Mouse (Mus musculus): ENCODE results near the gene Ecm1. TPM values are rescaled to one million over a fixed set of nuclear protein-coding genes. Genes with fewer than 3 reads are reported as not detected.

Gene Ecm1
- 8.7 and 11.7 TPM in 2 replicates for polyA plus RNA-seq (2012; rRNA removed)

DNA sequence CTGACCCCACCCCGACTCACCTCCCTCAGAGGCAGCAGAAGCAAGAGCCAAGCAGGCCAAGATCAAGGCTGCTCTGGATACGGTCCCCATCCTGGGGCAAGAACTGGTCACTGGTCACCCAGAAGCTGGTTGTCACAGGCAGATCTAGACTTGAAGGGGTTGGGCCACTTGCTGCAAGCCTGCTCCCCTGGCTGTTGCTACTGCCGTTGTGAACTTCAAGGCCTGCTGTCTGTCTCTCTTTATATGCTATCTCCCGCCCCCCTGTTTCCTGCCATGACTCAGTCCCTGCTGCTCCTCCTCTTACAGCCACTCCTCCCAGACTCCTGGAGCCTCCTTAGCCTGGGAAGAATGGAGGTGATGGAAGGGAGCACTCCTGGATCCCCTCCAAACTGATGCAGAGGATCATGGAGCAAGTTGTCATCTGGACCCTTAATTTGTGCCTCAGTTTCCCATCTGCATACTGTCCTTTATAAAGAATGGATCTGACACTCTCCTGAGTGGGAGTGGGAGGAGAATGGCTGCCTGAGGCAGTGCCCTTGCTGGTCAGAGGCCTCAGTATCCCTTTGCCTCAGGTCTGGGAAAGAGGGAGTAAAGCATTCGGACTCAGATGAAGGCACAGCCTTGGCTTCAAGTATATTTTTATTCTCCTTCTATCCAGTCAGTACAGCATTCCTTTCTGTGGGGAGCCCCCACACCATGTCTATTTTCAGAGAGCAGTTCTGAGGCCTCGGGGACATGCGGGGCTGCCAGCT is at the start of gene Ecm1:
Gene Ecm1 (minus strand): TSS at position 217 of the 752 bp plus-strand sequence.

DNA sequence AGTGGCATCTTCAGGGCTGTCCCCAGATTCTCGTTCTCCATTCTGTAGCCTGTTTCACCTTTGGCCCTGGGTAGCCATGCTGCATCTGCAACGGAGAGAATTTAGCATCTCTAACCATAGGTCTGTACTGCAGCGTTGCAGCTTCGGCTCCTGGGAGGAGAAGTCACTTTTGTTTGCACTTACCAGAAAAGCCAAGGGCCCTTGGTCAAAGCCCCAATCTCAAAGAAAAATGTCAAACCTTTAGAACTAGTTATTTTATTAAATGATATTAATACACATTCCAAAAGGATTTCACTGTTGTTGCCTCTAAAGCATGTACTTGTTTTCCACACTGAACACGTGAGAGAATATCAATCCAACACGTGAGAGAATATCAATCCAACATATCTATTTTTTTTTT is 20.7 kb upstream of the Ecm1 start, which contains the start of gene Tars2:
Gene Tars2 (minus strand): TSS at position 101 of the 400 bp plus-strand sequence.

DNA sequence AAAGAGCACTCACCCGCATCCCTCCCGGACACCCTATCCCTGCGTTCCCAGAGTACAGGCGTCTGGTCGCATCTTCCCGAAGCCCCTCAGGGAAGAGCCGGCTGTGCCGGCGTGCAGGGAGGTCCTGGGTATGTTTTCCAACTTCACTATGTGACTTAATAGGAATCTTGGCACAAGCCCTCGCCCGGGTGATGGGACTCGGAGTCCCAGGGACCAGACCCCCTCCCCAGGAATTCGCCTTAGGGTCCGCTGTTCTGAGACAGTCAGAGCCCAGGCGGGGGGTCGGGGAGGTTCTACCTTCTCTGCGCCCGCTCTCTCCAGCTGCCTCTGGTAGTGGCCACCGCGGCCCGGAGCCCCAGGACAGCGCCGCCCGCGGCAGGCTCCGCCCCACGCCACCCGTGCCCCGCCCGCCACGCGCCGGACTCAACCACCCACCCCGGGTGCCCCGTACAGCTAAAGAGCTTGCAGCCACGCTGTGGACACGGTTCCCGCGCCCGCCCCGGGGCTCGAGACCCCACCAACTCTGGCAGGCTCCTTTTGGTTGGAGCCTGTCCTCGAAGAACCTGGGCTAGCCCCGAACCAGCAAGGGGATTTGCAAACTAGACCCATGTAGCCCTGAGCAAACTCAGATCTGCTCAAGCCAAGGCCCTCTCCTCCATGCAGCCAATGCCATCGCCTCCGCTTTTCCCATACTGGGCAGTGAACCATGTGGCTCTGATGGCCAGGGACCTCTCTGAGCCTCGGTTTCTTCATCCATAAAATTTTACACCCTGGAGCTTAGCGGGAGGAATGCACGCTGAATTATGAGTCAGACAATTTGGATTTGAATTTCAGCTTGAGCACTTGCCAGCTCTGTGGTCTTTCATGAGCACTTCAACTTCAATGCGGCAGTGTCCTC is 51.6 kb downstream of the Ecm1 start, which contains the start of gene Adamtsl4:
Gene Adamtsl4 (minus strand): TSS at position 394 of the 898 bp plus-strand sequence.

Other genes starting within 250 kb of the Ecm1 start
- 1.0 and 1.7 TPM in 2 replicates for gene Ctsk, start 240.3 kb downstream of the Ecm1 start, polyA plus RNA-seq (2012; rRNA removed)
- gene Ctss, start 212.8 kb downstream of the Ecm1 start, polyA plus RNA-seq (2012; rRNA removed): 17.6 and 20.8 TPM in 2 replicates
- not detected in 2 replicates for gene Hormad1, start 179.9 kb downstream of the Ecm1 start, polyA plus RNA-seq (2012; rRNA removed)
- gene Golph3l, start 150.6 kb downstream of the Ecm1 start, polyA plus RNA-seq (2012; rRNA removed): 17.0 and 19.4 TPM in 2 replicates
- gene Ensa, start 114.6 kb downstream of the Ecm1 start, polyA plus RNA-seq (2012; rRNA removed): 15.2 and 18.1 TPM in 2 replicates
- gene Mcl1, start 80.8 kb downstream of the Ecm1 start, polyA plus RNA-seq (2012; rRNA removed): 33.0 and 38.9 TPM in 2 replicates
- gene Adamtsl4, start 51.7 kb downstream of the Ecm1 start, polyA plus RNA-seq (2012; rRNA removed): 0.15 and 0.20 TPM in 2 replicates
- gene Tars2, start 20.6 kb upstream of the Ecm1 start, polyA plus RNA-seq (2012; rRNA removed): 19.5 and 21.1 TPM in 2 replicates
- 5.4 and 6.3 TPM in 2 replicates for gene Rprd2, start 79.3 kb upstream of the Ecm1 start, polyA plus RNA-seq (2012; rRNA removed)
- 21.3 and 23.1 TPM in 2 replicates for gene Prpf3, start 116.3 kb upstream of the Ecm1 start, polyA plus RNA-seq (2012; rRNA removed)
- 117 and 132 TPM in 2 replicates for gene Mrps21, start 131.9 kb upstream of the Ecm1 start, polyA plus RNA-seq (2012; rRNA removed)
- 0.50 and 0.76 TPM in 2 replicates for gene Ciart, start 142.7 kb upstream of the Ecm1 start, polyA plus RNA-seq (2012; rRNA removed)
- gene BC028528, start 152.4 kb upstream of the Ecm1 start, polyA plus RNA-seq (2012; rRNA removed): 4.6 and 5.3 TPM in 2 replicates
- 22.8 and 27.2 TPM in 2 replicates for gene Aph1a, start 154.4 kb upstream of the Ecm1 start, polyA plus RNA-seq (2012; rRNA removed)
- 5.2 and 5.8 TPM in 2 replicates for gene Car14, start 165.1 kb upstream of the Ecm1 start, polyA plus RNA-seq (2012; rRNA removed)
- 122 and 172 TPM in 2 replicates for gene Anp32e, start 189.7 kb upstream of the Ecm1 start, polyA plus RNA-seq (2012; rRNA removed)